Mouse (Mus musculus) heart, adult 2 months (tissue): ENCODE data around the gene Lin52.
A peak's percentile ranks its signal among the peaks of the same experiment; 100 is the strongest.

ENCODE experiments used
- CTCF ChIP-seq: fragments of 200-600 bp; IDR thresholded peaks from 2 replicates; pipeline ENCODE4 v1.8.1; 2022; ENCODE audit warnings: antibody characterized with exemption, mild to moderate bottlenecking, moderate library complexity
- EP300 ChIP-seq: fragments of 200-500 bp; IDR thresholded peaks from 2 replicates; pipeline ENCODE4 v1.6.1; 2011; ENCODE audit warnings: low read depth, low read length, control low read depth; ENCODE audit not compliant: insufficient read depth

GRCm38 (mm10) chr12:84450718-84451646 lies at the start of gene Lin52, which contains the start of gene Aldh6a1:
- peak; percentile 52; the same call in 1 of the 2 replicates for TF ChIP-seq EP300
- no peak for TF ChIP-seq CTCF
